Mouse (Mus musculus) layer of hippocampus, adult 18-20 months (tissue): ENCODE data around the gene Acbd5. TPM values are rescaled to one million over a fixed set of nuclear protein-coding genes. Genes with fewer than 3 reads are reported as not detected.
"Not testable (repeated sequence)": the region's sequence is repeated elsewhere in the genome, so short reads cannot be mapped to it uniquely, and the experiment has no call there.

Source experiments
- DNase-seq, 2 experiments: peaks; one replicate each; pipeline ENCODE4 v3.0.0; 2022; ENCODE audit warnings: low spot score in 2 of 2
- long read RNA-seq: library from polyadenylated mRNA; stranded (forward); transcript quantifications from one replicate; pipeline ENCODE4 v2.0.0, GENCODE M21; 2021
- total RNA-seq, 2 experiments: library from RNA; stranded (reverse); gene quantifications; 2 replicates each; pipeline ENCODE4 v1.2.3; 2021

The Acbd5 gene
- 10 to 100 TPM; 76.0 to 84.7 TPM for total RNA-seq
- long read RNA-seq, full-length matches to known transcripts: 48 of 67 reads
- long read RNA-seq, partial matches to known transcripts: 6 of 67 reads
- long read RNA-seq, other reads (novel, unspliced or antisense): 13 of 67 reads

DNA sequence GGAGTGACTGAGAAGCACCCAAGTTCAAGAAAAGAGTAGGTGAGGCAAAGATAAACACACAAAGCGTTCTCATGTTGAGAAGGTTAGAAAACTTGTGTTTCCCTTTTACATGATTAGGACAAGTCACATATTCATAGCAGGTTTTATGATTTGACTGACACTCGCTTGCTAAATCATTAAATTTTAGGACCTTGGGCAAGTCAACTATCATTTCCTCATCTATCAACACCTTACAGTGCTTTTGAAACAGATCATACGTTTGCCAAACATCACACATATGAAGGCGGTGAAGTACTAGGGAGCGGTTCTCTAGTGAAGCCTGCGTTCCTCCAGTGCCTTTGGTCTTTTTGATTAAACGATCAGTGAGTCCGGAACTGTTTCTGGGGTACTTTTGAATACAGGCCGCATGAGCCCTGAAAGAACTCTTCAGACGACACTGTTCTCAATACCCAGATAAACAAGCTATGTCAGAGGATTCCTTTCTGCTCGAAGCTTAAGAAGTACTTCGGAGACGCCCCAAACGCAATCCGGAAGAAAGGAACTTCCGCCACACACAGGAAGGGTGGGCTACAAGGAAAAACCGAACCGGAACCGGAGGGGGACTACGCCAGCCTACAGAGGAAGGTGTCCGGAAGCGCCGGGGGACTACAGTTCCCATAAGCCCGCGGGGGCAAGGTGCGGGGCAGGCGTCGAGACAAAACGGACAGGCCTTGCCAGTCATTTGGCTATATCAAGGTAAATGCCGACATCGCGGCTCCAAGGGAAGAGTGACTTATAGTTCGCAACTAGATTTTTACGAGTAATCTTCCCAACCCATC, at the start of gene Acbd5:
Gene Acbd5 (plus strand): TSS at position 616 of the 818 bp plus-strand sequence.
- peak; percentile 95 to 97 for DNase-seq

DNA sequence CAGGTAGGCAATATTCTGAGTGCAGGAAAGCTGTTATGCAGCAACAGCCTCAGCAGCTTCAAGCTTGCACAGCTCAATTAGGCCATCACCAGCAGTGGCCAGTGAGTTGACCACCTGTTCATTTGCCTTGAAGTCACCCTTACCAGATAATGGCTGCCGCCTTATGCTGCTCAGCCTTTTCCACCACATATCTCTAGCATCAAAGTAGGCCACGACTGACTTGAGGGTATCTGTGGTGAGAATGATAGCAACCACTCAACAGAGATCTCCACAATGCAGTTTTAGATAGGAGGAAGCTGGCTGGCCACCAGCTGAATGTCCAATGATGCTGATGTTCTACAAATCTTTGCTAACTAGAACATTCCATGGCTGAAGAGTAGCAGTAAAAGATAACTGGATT, 48.8 kb upstream of the Acbd5 start:
- no peak for DNase-seq

DNA sequence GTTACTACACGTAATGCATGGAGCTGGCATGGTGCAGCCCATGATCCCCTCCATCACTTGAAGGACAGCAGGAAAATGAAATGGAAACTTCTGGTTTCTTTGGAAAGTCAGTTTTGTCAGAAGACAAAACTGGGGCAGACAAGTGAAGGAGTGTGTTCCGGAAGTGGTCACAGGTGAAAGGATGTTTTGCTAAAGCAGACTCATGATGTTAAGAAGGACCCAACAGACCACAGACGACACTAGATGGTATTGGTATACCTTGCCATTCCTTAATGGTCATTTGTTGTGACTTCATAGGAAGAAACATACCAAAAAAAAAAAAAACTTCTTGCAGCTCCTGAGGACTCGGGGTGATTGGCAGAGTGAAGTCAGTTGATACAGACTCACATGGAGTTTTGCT, 46.6 kb upstream of the Acbd5 start:
- DNase-seq: no peak

DNA sequence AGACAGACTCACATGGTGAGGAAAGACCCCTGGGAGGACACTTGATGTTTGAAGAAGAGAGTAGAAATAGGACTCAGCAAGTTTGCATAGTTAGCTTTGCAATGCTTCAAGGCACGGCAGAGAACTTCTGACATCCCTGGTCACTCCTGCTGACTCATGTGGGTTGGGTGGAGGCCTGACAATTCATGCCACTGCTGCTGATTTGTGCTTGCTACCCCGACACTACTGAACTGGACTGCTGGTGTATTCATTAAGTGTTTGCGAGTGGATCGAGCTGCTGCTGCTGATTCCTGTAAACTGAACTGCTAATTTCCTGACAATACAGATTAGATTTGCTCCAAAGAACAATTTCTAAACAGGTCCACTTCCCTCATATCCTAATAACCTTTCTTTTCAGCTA, 46.2 kb upstream of the Acbd5 start:
- no peak for DNase-seq

DNA sequence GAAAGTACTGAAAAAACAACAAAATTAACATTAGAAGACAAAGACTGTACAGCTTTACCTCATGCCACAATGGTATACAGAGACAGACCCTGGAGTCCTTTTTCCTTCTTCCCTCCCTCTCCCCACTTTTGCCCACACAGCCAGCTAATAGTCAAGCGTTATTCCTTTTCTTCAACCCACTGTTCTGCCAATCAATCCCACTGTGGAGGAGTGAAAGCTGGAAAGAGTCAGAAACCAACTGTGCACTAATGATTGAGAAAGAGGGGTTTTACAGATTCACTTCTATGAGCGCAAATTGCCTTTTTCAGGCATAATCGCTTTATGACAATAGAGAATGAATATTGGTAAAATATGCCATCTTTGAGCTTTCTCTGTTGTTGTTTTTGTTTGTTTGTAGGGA, 44.9 kb upstream of the Acbd5 start:
- peak; percentile 52 to 71 for DNase-seq

DNA sequence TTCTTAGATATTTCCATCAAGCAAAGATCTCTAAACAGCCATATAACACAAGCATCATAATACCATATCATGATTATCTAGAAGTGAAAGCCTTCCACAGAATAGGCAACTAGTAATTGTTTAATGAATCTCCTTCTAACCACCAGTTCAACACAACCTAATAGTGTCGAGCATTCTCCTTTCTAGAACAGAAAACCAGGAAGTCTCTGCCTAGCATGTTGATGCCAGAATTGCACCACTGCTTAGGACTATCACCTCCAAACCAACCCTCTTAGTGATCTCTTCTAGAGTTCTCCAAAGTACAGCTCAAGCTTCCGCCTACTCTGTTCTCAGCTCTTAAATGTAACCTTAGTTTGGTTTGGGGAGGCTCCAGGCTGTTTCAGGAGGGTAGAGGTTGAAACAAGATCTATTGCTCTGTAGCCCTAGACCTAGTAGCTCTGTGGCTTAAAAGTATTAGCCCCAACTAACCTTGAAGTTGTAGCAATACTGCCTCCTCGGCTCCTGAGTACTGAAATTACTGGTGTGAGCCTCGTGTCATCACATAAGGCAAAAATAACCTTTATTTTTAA, 44.2 kb upstream of the Acbd5 start:
- DNase-seq: no peak

DNA sequence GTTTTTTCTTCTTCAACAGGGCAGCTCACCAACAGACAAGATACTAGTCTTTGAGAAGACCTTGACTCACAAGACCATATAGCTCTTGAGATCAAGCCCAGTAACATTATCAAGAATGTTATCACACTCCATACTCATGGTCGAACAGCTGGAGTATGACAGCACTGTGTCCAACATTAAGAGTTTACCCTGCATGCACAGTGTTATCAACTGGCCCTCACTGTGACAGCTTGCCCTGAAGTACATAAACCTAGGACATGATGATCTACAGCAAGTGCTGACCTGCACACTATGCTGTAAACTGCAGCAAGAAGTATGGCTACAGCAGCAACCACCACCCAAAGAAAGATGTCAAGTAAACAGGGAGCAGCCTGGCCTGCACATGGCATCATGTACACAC, 41.6 kb upstream of the Acbd5 start:
- no peak for DNase-seq

DNA sequence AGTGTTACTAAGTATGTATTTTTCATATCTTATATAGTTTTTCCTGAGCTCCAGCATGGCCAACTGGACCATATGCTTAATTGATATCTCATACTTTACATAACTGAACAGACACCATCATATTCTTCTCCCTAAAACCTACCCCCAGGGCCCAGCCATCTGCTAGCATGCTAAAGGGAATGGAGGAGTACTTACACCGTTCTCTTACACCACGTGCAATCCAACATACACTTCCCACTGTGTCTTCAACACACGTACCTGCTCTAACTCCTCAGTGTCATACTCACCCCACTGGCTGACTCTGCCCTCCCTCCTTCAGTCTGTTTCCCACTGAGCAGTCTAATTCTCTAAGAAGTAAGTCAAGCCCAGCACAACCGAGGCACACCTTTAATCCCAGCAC, 39.1 kb upstream of the Acbd5 start:
- DNase-seq: no peak

DNA sequence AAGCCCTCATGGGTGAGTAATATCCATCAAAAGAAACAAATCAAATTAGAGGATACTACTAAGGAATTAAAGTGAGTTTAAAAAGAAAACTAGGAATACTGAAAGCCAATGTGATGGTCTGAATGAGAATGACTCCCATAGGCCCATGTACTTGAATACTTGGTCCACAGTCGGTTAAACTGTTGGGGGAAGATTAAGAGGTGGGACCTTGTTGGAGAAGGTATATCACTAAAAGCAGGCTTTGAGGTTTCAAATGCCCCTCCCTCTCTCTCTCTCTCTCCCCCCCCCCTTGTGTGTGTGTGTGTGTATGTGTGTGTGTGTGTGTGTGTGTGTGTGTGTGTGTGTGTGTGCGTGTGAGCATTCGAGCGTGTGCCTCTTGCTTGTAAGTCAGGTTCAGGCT, 37.3 kb upstream of the Acbd5 start:
- DNase-seq: no peak

DNA sequence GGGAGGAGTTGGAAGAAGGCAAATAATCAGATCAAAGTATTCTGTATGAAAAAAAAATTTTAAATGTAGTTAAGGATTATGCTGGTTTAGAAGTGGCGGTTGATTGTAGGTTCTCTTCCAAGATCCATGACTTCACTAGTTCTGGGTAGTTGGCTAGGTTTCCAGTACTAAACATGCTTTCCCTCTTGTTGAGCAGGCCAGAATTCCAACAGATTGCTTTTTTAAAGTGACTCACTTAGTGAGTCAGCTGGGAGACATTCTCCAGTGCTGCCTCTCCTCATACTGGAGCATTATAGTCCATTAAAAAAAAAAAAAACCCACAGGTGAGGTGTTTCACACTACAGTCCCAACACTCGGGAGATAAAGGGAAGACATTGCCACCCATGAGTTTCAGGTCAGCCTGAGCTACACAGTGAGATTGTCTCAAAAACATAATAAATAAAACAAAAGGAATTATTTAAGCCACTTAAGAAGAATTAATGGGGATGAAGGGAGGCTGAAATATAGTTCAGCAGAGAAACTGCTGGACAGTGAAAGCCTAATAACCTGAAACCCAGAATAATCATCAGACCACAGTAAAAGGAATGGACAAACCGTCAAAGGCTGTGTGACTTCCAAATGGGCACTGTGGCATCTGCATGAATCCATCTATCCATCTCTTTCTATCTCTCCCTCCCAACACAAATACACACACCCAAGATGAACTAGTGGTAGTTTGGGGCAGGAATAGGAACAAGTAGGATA, 33.1 kb upstream of the Acbd5 start:
- DNase-seq: peak in 1 of 2 experiments; percentile 75

DNA sequence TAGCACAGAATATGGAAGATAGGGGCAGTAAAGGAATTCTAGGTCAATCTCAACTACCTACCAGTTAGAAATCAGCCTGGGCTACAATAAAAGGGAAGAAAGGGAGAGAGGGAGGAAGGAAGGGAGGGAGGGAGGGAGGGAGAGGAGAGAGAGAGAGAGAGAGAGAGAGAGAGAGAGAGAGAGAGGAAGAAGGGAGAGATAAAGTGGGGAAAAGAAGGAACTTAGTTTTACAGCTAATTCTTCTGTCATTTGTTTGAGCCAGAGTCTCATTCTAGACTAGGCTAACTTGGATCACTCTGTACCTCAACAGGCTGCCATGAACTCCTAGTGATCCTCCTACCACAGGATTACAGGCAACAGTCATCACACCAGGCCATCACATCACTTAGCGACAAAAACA, 32.5 kb upstream of the Acbd5 start:
- DNase-seq: no peak

DNA sequence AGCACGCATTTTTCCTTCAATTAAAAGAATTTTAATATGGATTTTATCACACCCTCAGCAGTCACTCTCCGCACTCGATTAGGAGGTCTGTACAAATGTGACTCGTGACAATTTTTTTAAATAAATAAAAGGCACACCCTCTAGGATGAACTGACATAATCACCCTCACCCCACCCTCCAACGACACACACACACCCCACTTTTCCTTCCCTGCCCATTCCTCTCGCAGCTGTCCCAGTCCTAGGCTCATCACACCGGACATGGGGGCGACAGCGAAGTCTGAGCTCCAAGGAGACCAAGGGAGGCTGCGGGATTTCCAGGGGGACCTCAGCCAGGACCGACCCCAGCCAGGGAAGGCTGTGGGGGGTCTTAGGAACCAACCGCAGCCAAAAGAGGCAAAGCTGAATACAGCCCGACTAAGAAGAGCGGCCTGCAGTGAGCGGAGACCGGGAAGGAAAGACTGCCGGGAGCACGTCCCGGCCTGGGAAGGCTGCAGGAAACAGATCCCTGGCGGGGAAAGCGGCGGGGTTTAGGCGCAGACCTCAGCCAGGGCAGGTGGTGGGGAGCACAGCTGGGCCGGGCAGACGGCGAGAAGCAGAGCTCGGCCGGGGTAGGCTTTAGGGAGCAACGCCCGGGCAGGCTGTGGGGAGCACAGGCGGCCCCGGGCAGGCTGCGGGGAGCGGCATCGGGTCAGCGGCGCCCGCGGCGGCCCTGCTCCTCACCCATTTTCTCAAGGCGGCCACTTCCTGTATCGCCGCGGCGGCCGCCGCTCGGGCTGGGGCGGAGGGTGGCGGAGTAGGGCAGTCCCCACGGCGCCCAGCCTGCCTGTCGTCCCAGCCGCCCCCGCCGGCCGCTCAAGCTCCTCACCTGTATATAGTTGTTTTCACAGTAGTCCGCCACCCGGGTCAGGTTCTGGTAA, 28.6 kb upstream of the Acbd5 start:
- no peak for DNase-seq

DNA sequence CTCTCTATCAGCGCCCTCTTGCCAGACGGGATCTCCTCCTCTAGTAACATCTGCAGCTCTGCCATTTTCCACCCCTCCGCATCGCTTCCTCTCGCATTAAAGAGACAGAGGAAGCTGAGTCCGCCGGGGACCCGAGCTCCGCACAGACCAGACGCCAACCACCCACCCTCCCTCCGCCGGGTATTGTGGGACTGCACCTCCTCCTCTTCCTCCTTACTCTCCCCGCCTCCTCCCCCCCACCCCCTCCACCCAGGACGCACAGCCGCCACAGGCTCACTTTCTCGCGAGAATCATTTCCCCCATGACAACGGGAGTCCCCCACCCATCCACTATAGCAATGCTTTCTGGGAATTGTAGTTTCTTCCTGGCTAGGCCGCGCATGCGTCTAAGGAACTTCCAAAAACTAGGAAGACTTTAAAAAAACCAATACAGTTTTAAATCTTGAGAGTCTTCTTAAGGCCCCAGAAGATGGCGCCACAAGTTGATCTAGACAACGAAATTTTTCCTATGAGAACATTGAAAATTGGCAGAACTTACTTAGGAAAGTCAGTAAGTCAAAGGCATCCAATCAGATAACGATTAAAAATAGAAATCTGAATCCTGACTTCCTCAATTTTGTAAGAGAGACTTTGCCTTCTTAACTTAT, 27.8 kb upstream of the Acbd5 start, which contains the start of gene Abi1:
Gene Abi1 (minus strand): TSS at position 241 of the 646 bp plus-strand sequence.
- DNase-seq: peak; percentile 91 to 95

DNA sequence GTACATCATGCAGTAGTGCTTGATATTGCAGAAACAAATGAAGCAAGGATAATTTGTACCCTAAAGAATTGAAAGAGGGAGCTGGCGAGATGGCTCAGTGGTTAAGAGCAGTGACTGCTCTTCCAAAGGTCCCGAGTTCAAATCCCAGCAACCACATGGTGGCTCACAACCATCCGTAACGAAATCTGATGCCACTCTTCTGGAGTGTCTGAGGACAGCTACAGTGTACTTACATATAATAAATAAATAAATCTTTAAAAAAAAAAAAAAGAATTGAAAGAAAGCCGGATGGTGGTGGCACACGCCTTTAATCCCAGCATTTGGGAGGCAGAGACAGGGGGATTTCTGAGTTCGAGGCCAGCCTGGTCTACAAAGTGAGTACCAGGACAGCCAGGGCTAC, 27.3 kb upstream of the Acbd5 start:
- DNase-seq: not testable (repeated sequence)

DNA sequence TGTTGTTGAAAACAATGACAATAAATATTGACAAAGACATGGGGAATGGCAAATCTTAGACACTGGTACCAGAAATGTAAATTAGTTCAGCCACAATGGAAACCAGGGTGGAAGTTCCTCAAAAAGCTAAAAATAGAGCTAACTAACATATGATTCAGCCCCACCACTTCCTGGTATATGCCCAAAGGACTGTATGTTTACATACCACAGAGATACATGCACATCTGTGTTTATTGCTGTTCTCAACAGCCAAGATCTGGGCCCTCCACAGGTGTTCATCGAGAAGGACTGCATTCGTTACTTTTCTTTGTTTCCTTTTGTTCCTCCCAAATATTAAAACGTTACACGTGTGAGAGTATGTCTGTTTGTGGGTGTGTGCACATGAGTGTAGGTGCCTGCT, 26.5 kb upstream of the Acbd5 start:
- no peak for DNase-seq

DNA sequence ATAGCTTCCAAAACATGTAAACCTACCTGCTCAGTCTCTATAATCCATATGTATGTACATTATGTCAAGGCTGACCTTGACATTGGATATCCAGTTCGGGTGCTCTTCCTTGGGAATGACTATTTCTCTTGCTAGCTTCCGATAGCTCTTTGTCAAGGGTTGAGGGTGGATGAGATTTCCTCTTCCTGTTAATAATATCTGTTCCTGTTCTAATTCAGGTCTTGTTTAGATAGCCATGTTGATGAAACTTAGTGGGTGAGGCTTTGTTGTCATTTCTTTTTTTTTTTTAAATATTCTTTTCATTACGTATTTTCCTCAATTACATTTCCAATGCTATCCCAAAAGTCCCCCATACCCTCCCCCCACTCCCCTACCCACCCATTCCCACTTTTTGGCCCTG, 25.8 kb upstream of the Acbd5 start:
- DNase-seq: no peak

DNA sequence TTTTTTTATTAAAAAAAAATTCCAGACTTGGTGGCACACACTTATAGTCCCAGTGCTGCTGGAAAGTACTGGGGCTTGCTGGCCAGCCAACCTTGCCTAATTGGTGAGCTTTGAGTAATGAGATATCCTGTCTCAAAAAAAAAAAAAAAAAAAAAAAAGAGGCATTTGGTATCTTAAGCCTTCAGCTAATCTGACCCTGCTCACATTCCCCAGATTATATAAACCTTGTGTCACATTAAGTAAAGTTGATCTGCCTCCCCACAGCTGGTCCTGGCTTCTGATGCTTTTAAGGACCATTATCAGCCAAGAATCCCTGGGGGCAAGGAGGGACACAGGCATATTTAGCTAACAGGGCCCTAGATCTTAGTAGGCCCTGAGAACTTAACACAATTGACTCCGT, 22.3 kb upstream of the Acbd5 start:
- DNase-seq: no peak

DNA sequence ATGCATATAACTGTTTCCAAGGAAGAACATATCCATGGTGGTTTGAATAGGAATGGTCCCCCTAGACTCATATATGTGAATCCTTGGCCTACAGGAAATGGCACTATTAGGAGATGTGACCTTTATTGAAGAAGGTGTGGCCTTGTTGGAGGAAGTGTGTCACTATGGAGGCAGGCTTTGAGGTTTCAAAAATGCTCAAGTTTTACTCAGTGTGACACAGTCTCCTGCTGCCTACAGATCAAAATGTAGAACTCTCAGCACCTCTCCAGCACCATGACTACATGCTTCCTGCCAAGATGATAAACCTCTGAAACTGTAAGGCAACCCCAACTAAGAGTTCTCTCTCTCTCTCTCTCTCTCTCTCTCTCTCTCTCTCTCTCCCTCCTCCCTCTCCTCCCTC, 20.0 kb upstream of the Acbd5 start:
- no peak for DNase-seq

DNA sequence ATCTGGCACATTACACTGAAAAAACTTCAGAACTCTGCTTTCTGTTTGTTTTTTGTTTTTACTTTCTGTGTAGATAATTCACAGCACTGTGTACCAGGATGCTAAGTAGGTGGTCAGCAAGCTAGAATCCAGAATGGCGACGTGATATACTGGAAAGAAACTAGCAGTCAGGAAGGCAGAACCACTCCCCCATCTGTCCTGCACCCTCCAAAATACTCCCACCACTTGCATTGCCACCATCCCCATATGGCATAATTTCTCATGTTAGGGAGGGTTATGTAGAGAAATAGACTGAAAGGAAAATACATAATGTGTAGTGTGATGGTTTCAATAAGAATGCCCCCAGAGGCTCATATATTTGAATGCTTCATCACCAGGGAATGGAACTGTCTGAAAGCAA, 16.1 kb upstream of the Acbd5 start:
- DNase-seq: peak; percentile 39 to 81

DNA sequence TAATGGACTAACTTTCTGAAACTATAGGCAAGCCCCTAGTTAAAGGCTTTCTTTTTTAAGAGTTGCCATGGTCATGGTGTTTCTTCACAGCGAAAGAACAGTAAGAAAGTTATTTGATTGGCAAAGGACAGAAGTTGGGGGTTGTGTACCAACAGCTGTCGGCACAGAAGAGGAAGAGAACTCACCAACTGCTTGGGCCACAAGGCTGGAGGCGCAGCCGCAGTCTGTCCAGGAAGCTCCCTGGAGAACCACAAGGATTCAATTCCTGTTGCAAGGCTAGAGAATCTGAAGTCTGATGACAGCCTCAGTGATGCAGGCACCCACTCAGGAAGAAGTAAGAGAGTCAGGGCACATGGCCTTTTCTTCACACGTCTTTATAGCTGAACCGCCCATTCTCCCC, 15.4 kb upstream of the Acbd5 start:
- DNase-seq: peak; percentile 34 to 68
